Mouse (Mus musculus) kidney, adult 2 months (tissue): ENCODE data around the gene Syt1. TPM values are rescaled to one million over a fixed set of nuclear protein-coding genes. Genes with fewer than 3 reads are reported as not detected.

Source experiments
- DNase-seq: peaks from one replicate; pipeline ENCODE4 v3.0.0; 2021
- H3K27ac ChIP-seq: fragments of 200-500 bp; 2 replicates; pipeline ENCODE4 v1.5.1; 2012; ENCODE audit warnings: low read depth, low read length, control low read depth, inconsistent platforms; ENCODE audit not compliant: insufficient read depth
- H3K27me3 ChIP-seq: fragments of 200-500 bp; replicated peaks from 2 replicates; pipeline ENCODE4 v1.6.1; 2012; ENCODE audit warnings: mild to moderate bottlenecking, moderate library complexity, low read length, inconsistent platforms; ENCODE audit not compliant: control insufficient read depth, insufficient read depth
- H3K36me3 ChIP-seq: fragments of 200-500 bp; 2 replicates; pipeline ENCODE4 v1.6.1; 2012; ENCODE audit warnings: mild to moderate bottlenecking, moderate library complexity, low read length, inconsistent platforms; ENCODE audit not compliant: control insufficient read depth, insufficient read depth
- H3K4me1 ChIP-seq: fragments of 200-500 bp; 2 replicates; pipeline ENCODE4 v1.6.1; 2011; ENCODE audit warnings: low read length; ENCODE audit not compliant: control insufficient read depth, insufficient read depth
- H3K4me3 ChIP-seq: fragments of 200-500 bp; 2 replicates; pipeline ENCODE4 v1.5.1; 2011; ENCODE audit warnings: mild to moderate bottlenecking, low read depth, low read length, control low read depth; ENCODE audit not compliant: insufficient read depth
- CTCF ChIP-seq: fragments of 200-500 bp; conservative IDR thresholded peaks from 2 replicates; pipeline ENCODE4 v1.5.1; 2011; ENCODE audit warnings: low read depth, mild to moderate bottlenecking, control low read depth, low read length, moderate library complexity, mixed read lengths; ENCODE audit not compliant: insufficient read depth, insufficient read length
- POLR2A ChIP-seq: fragments of 200-500 bp; IDR thresholded peaks from one replicate; pipeline ENCODE4 v1.6.1; 2011; ENCODE audit warnings: low read depth, low read length, control low read depth
- WGBS: fragments of 180-500 bp; shearing (Covaris S2); methylation state at CpG from one replicate; pipeline ENCODE4 v1.1.7; 2018; 5-methylcytosine and 5-hydroxymethylcytosine counted together
- polyA plus RNA-seq: library from polyadenylated mRNA; depleted of rRNA; stranded (reverse); fragments of >200 nt; gene quantifications from 2 replicates; pipeline ENCODE4 v1.2.3, GENCODE M21; 2012

The Syt1 gene
- polyA plus RNA-seq, 1 experiment, result 1.0 TPM

DNA sequence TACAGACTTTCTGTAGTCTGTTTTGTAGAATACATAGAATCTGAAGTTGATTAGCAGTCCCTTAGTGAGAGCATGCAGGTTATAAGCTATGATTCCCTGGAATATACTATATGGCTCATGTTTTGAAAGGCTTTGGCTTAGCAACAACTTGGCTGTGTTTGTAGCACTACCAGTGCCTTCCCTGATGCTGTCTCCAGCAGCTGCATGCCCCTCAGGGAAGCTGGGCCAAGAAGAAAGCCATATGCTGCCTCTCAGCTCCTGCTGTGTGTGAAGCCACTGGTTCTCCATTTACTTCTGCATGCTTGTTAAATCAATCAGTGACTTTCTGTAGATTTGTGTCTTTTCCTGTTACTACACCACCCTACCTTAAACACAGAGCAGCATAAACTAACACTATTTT is 245.2 kb downstream of the Syt1 start:
- H3K4me3 ChIP-seq, result no peak overlapping the region
- H3K36me3 ChIP-seq, result no peaks in the 10 kb centered on the region
- TF ChIP-seq CTCF (no peak), POLR2A (no peak)
- DNase-seq, result no peak
- H3K4me1 ChIP-seq, result no peaks in the 10 kb centered on the region
- H3K27me3 ChIP-seq, result no peaks in the 10 kb centered on the region
- no peak overlapping the region for H3K27ac ChIP-seq

- Histone ChIP-seq H3K4me3 (no peak overlapping the region), H3K27ac (no peak overlapping the region), H3K27me3 (no peaks in the 10 kb centered on the region), H3K36me3 (no peaks in the 10 kb centered on the region), H3K4me1 (no peaks in the 10 kb centered on the region)
- WGBS, result 88% methylated on average over 6 of the region's 6 CpGs
- no peak for DNase-seq
- no peak for TF ChIP-seq CTCF
- no peak for TF ChIP-seq POLR2A
Measured at GRCm38 (mm10) chr10:108763722-108764121, 247.1 kb downstream of the Syt1 start.

GRCm38 (mm10) chr10:108753304-108753703 is 257.5 kb downstream of the Syt1 start:
- WGBS, result 94% methylated on average over 2 of the region's 2 CpGs
- Histone ChIP-seq H3K4me1 (no peaks in the 10 kb centered on the region), H3K36me3 (no peaks in the 10 kb centered on the region), H3K27me3 (no peaks in the 10 kb centered on the region), H3K4me3 (no peak overlapping the region), H3K27ac (no peak overlapping the region)
- DNase-seq, result no peak
- TF ChIP-seq POLR2A (no peak), CTCF (no peak)

DNA sequence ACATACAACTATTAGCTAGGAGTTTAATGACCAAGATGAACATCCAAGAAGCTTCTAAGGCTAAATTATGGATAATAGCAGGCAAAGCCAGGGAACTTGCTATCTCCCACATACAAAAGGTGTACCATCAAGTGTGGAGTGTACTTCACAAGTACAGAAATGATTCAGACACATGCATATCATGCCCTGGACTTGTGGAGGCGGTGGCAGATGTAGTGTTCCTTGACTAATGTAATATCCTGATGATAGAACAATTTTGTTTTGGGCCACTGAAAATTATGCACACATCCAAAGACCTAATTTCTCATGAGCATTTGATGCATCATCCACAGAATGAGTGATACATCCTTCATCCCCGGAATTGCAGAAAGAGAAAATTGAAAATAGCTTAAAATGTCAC is 267.0 kb downstream of the Syt1 start:
- Histone ChIP-seq H3K4me1 (no peaks in the 10 kb centered on the region), H3K36me3 (no peaks in the 10 kb centered on the region), H3K4me3 (no peak overlapping the region), H3K27ac (no peak overlapping the region), H3K27me3 (no peaks in the 10 kb centered on the region)
- no peak for DNase-seq
- WGBS, result 82% methylated on average over 2 of the region's 2 CpGs
- TF ChIP-seq CTCF (no peak), POLR2A (no peak)

- Histone ChIP-seq H3K4me1 (no peaks in the 10 kb centered on the region), H3K27me3 (no peaks in the 10 kb centered on the region), H3K4me3 (no peak overlapping the region), H3K27ac (no peak overlapping the region), H3K36me3 (no peaks in the 10 kb centered on the region)
- TF ChIP-seq POLR2A, result no peak
- TF ChIP-seq CTCF, result peak; percentile 32; the same call in 1 of the 2 replicates
- peak; percentile 19 for DNase-seq
- WGBS, result 38% methylated on average over 2 of the region's 2 CpGs
Measured at GRCm38 (mm10) chr10:108733982-108734381, 276.8 kb downstream of the Syt1 start.

DNA sequence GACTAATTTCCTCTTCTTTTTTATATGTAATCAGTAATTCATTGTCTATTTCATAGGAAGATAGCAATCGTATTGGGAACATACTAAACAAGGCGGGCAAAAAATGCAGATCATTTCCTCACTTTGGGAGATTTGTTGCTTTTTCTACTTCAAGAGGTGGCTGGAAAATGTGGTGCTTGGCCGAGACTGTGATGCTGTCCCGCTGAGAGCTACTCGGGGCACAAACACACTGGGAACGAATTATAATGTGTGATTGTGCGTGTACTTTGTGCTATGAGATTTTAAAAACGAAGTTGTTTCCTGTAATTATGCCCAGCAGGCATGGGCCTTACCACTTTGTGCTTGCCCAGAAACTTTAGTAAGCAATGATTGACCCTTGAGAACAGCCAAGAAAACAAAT is 281.8 kb downstream of the Syt1 start:
- TF ChIP-seq CTCF (no peak), POLR2A (no peak)
- WGBS, result 62% methylated on average over 8 of the region's 8 CpGs
- Histone ChIP-seq H3K27me3 (no peaks in the 10 kb centered on the region), H3K36me3 (no peaks in the 10 kb centered on the region), H3K4me3 (no peak overlapping the region), H3K4me1 (no peaks in the 10 kb centered on the region), H3K27ac (no peak overlapping the region)
- no peak for DNase-seq

DNA sequence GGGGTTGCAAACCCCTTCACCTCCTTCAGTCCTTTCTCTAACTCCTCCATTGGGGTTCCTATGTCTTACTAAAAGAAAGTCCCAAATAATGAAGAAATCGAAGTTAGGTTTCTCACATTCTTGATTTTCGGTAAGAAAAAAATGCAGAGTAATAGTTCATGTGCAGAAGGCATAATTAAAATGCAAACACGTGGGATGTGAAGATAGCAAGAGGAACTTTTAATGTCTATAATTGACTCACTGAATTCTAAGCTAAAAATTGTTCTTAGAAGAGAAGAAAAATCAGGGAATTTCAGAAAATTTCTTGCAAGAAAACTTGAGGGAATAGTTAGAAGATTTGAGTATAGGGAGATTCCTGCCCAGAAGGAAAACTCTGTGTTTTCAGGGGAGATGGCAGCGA is 284.4 kb downstream of the Syt1 start:
- Histone ChIP-seq H3K4me1 (no peaks in the 10 kb centered on the region), H3K36me3 (no peaks in the 10 kb centered on the region), H3K27ac (no peak overlapping the region), H3K4me3 (no peak overlapping the region), H3K27me3 (no peaks in the 10 kb centered on the region)
- DNase-seq, result no peak
- no peak for TF ChIP-seq POLR2A
- no peak for TF ChIP-seq CTCF
- 88% methylated on average over 4 of the region's 4 CpGs for WGBS

DNA sequence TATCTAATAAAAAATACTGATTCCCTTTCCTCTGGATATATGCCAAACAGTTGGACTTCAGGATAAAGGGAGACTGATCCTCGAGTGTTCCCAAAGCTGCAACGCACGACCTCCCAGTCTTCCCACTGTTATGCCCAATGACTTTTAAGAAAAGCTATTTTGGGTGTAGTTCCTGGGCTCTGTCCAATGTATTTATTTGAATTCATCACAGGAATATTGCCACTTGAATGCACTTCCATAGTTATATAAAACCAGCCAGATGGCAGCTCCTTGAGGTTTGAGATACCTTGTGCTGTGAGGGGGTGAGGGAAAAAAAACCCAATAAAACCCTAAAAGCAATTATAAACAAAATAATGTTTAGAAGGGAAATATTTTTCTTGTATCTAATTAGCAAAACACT is 285.9 kb downstream of the Syt1 start:
- Histone ChIP-seq H3K4me3 (no peak overlapping the region), H3K4me1 (no peaks in the 10 kb centered on the region), H3K36me3 (no peaks in the 10 kb centered on the region), H3K27me3 (no peaks in the 10 kb centered on the region), H3K27ac (no peak overlapping the region)
- WGBS, result 82% methylated on average over 3 of the region's 3 CpGs
- no peak for DNase-seq
- TF ChIP-seq CTCF (no peak), POLR2A (no peak)
